Mouse (Mus musculus) liver, adult 2 months (tissue): Measurements from ENCODE around the gene Gpha2. TPM values are rescaled to one million over a fixed set of nuclear protein-coding genes. Genes with fewer than 3 reads are reported as not detected.

Experiments
- DNase-seq: peaks from one replicate; pipeline ENCODE4 v3.0.0-alpha.2; 2011; ENCODE audit warnings: low read depth, low spot score; ENCODE audit errors: extremely low read depth
- H3K27ac ChIP-seq: fragments of 200-500 bp; replicated peaks from 2 replicates; pipeline ENCODE4 v1.5.1; 2012; ENCODE audit warnings: low read depth, mild to moderate bottlenecking, control low read depth, inconsistent platforms, low read length; ENCODE audit not compliant: insufficient read depth
- H3K27me3 ChIP-seq: fragments of 200-500 bp; 2 replicates; pipeline ENCODE4 v1.6.1; 2012; ENCODE audit warnings: mild to moderate bottlenecking, moderate library complexity, low read length, inconsistent platforms; ENCODE audit not compliant: control insufficient read depth, insufficient read depth
- H3K36me3 ChIP-seq: fragments of 200-500 bp; 2 replicates; pipeline ENCODE4 v1.6.1; 2012; ENCODE audit warnings: low read length, inconsistent platforms; ENCODE audit not compliant: control insufficient read depth, insufficient read depth
- H3K4me1 ChIP-seq: fragments of 200-500 bp; 2 replicates; pipeline ENCODE4 v1.6.1; 2011; ENCODE audit warnings: low read length; ENCODE audit not compliant: control insufficient read depth, insufficient read depth
- H3K4me3 ChIP-seq: fragments of 200-500 bp; 2 replicates; pipeline ENCODE4 v1.5.1; 2011; ENCODE audit warnings: low read depth, mild to moderate bottlenecking, control low read depth, low read length, moderate library complexity; ENCODE audit not compliant: insufficient read depth
- H3K79me2 ChIP-seq: fragments of 200-500 bp; 2 replicates; pipeline ENCODE4 v1.6.1; 2012; ENCODE audit warnings: inconsistent platforms, mild to moderate bottlenecking, low read length, moderate library complexity; ENCODE audit not compliant: control insufficient read depth, insufficient read depth
- H3K9ac ChIP-seq: fragments of 200-500 bp; 2 replicates; pipeline ENCODE4 v1.6.1; 2012; ENCODE audit warnings: low read depth, mild to moderate bottlenecking, control low read depth, inconsistent platforms, low read length
- CTCF ChIP-seq: fragments of 200-500 bp; IDR thresholded peaks from 2 replicates; pipeline ENCODE4 v1.5.1; 2011; ENCODE audit warnings: low read depth, low read length, control low read depth
- POLR2A ChIP-seq: fragments of 200-500 bp; IDR thresholded peaks from 2 replicates; pipeline ENCODE4 v1.6.1; 2011; ENCODE audit warnings: low read length, control low read depth; ENCODE audit not compliant: insufficient read depth; ENCODE audit errors: extremely low read depth
- WGBS: fragments of 180-500 bp; shearing (Covaris S2); methylation state at CpG from one replicate; pipeline ENCODE4 v1.1.7; 2018; 5-methylcytosine and 5-hydroxymethylcytosine counted together
- polyA plus RNA-seq: library from polyadenylated mRNA; depleted of rRNA; stranded (reverse); fragments of >200 nt; gene quantifications from 2 replicates; pipeline ENCODE4 v1.2.3, GENCODE M21; 2012
- total RNA-seq: library from RNA; depleted of rRNA; stranded (reverse); fragments of >200 nt; gene quantifications from 2 replicates; pipeline ENCODE4 v1.2.3, GENCODE M21; 2014

Gene Gpha2
- total and polyA plus RNA-seq, 2 experiments = 0.28 TPM; not detected in 1

DNA sequence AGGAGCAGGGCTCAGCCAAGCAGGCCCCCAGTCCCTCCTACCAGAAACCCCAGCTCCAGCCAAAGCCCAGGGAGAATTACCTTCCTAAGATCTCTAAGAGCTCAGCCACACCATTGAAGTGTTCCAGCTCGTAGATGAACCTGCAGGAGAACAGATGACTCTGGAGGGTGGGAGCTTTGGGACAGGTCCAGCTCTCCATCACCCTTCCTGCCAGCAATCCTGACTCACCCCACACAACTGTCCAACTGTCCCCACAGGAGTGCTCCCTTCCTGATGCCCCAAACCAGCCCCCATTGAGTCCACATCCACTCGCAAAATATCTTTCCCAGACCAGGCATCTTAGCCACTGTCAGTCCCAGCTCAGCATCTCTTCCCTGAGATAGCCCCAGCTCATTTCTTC, 4.9 kb downstream of the Gpha2 start:
- no peak overlapping the region for H3K9ac ChIP-seq
- H3K4me1 ChIP-seq = peaks cover 12% of the 10 kb centered on the region
- H3K27me3 ChIP-seq = no peaks in the 10 kb centered on the region
- TF ChIP-seq CTCF (no peak), POLR2A (no peak)
- WGBS = 98% methylated on average over 2 of the region's 2 CpGs
- H3K36me3 ChIP-seq = peaks cover 5% of the 10 kb centered on the region; the same call in 1 of the 2 replicates
- H3K4me3 ChIP-seq = no peak overlapping the region
- no peak overlapping the region for H3K27ac ChIP-seq
- H3K79me2 ChIP-seq = peaks cover 5% of the 10 kb centered on the region; the same call in 1 of the 2 replicates
- DNase-seq = no peak

DNA sequence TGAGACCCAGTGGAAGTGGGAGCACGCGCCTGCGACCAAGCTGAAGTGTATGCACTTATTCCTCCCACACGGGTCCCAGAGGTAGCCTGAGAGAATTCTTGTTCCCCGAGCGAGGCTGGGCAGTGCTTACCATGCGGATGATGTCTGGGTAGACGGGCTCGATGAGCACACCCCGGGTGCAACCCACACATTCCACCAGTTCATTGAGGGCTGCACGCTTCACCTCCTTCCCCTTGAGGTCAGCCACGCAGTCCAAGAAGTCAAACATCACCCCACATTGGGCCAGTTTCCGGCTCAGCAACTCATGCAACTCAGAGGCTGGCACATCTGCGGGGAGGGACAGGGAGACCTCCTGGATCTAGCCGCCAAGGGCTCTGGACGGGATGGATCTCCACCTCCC, 7.5 kb downstream of the Gpha2 start:
- Histone ChIP-seq H3K4me1 (peaks cover 15% of the 10 kb centered on the region), H3K9ac (no peak overlapping the region), H3K4me3 (no peak overlapping the region), H3K36me3 (peaks cover 3% of the 10 kb centered on the region; the same call in 1 of the 2 replicates), H3K27me3 (no peaks in the 10 kb centered on the region), H3K27ac (no peak overlapping the region), H3K79me2 (peaks cover 5% of the 10 kb centered on the region; the same call in 1 of the 2 replicates)
- TF ChIP-seq POLR2A (no peak), CTCF (no peak)
- DNase-seq = no peak
- 96% methylated on average over 16 of the region's 16 CpGs for WGBS

DNA sequence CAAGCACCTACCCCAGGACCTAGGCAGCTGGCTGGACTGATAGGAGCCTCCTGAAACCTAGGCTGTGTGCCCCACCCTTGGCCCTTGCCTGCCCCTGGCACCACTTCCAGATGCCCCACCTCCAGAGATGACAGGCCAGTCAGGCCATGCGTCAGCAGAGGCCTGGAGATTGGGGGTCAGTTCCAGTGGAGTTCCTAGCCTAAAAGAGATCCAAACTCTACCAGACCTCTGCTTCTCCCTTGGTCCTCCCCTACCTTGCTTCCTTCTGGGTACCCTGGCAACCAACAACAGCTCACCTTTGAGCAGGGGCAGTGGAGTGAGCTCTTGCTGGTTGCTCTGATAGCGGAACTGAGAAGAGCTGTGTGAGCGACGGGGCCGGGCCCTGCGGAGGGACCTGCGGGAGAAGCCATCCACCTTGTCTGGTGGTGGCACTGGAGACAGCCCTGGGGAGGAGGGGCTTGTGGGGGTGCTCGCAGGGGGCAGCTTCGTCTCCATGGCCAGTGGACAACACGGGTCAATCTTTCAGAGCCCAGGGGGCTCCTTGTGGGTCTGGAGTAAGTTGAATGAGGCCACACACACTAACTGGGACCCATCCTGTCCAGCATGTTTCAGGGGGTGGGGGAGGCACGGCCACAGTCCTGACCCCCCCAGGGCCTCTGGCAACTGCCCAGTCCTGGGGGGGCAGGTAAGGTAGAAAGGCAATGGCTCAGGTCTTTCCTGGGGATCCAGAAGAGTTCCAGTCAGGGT, 8.3 kb downstream of the Gpha2 start:
- TF ChIP-seq POLR2A (no peak), CTCF (no peak)
- no peak overlapping the region for H3K27ac ChIP-seq
- WGBS = 86% methylated on average over 11 of the region's 11 CpGs
- H3K4me1 ChIP-seq = peaks cover 15% of the 10 kb centered on the region
- H3K36me3 ChIP-seq = no peaks in the 10 kb centered on the region
- H3K9ac ChIP-seq = 0 out of 2 replicates have a peak overlapping the region, but pooled peaks have one; percentile 6
- peaks cover 5% of the 10 kb centered on the region; the same call in 1 of the 2 replicates for H3K79me2 ChIP-seq
- H3K4me3 ChIP-seq = no peak overlapping the region
- DNase-seq = no peak
- no peaks in the 10 kb centered on the region for H3K27me3 ChIP-seq

DNA sequence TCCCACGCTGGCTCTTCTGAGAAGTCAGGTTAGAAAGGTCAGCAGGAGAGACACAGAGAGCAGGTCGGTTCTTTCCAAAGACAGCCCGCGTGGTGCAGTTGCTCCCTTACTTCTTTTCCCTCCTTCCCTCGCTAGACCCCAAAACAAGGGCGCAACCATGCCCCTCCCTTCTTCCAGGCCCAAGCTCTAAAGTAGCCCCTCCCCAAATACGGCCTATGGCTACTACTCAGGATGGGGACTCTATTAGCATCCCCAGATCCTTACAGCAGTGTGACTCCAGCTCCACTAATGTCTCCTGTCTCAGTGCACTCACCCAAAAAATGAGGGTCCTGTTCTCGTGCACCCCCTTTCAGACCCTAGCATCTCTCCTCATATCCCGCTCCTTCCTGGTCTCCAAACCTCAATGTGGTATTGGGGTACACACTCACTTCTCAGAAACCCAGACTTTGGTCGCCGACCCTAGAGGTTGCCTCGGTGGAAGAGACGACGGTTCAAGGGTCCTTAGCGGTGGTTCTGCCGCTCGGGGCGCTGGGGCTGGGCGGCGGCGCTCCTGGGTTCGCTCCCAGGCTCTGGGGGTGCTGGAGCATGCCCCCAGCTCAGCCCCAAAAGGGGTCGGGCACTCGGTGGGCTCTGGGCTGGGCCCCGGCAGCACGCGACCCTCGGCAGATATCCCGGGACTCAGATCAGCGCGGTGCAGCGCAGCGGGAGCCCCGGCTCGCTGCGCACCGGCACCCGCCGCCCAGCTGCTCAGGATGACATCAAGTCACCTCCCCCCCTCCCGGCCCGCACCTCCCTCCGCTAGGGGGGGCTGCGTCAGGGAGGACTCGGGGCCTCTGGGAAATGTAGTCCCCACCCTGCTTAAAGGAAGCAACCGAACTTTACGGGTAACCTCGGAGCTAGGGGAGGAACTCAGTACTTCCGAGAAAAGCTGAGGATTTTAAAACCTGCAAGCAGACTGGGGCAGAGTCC, 9.2 kb downstream of the Gpha2 start, which contains the start of gene Ppp2r5b:
Gene Ppp2r5b, minus strand, starts transcription at position 789 of the 969 bp plus-strand sequence.
- Histone ChIP-seq H3K4me1 (peaks cover 15% of the 10 kb centered on the region), H3K4me3 (peak within 1 kb of the TSS; percentile 96), H3K27ac (peak within 1 kb of the TSS; percentile 99), H3K36me3 (no peaks in the 10 kb centered on the region), H3K9ac (peak within 1 kb of the TSS; percentile 98), H3K27me3 (no peaks in the 10 kb centered on the region), H3K79me2 (peaks cover 5% of the 10 kb centered on the region; the same call in 1 of the 2 replicates)
- DNase-seq = peak; percentile 88
- TF ChIP-seq CTCF (peak; percentile 57), POLR2A (0 out of 2 replicates have a peak, but pooled peaks have one; percentile 22)
- whole genome bisulfite sequencing = 4% methylated on average over 47 of the region's 48 CpGs

DNA sequence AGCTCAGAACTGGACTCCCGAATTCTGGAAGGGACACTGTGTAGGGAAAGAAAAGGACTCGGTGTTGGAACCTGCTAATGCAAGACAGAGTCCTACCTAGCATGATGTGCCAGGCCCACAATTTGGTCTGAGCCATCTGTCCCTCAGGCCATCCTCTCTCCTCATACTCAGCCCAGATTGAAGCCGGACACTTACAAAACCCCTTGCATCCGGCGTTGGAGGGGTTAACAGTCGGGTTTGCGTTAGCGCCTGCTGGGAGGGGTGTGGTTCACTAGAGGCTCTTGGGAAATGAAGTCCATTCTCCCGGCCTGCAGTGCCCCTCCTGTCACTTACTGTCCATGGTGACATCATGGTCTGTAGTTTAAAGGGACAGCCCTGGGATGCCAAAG, 9.9 kb downstream of the Gpha2 start:
- H3K9ac ChIP-seq = peak overlapping the region; percentile 62
- H3K27ac ChIP-seq = peak overlapping the region; percentile 99
- no peaks in the 10 kb centered on the region for H3K27me3 ChIP-seq
- no peak for TF ChIP-seq CTCF
- no peak for TF ChIP-seq POLR2A
- peaks cover 15% of the 10 kb centered on the region for H3K4me1 ChIP-seq
- WGBS = under 1% methylated on average over 9 of the region's 9 CpGs
- peaks cover 5% of the 10 kb centered on the region; the same call in 1 of the 2 replicates for H3K79me2 ChIP-seq
- H3K4me3 ChIP-seq = peak overlapping the region; percentile 96
- H3K36me3 ChIP-seq = no peaks in the 10 kb centered on the region
- peak; percentile 95 for DNase-seq
